Mouse (Mus musculus) right cerebral cortex, postnatal 10 days (tissue): ENCODE results near the gene Dxo.
"Not testable (repeated sequence)": the region's sequence is repeated elsewhere in the genome, so short reads cannot be mapped to it uniquely, and the experiment has no call there.

Source experiments
- DNase-seq, 2 experiments: peaks; one replicate each; pipeline ENCODE4 v3.0.0; 2021; ENCODE audit warnings: low spot score in 2 of 2

Dxo gene

DNA sequence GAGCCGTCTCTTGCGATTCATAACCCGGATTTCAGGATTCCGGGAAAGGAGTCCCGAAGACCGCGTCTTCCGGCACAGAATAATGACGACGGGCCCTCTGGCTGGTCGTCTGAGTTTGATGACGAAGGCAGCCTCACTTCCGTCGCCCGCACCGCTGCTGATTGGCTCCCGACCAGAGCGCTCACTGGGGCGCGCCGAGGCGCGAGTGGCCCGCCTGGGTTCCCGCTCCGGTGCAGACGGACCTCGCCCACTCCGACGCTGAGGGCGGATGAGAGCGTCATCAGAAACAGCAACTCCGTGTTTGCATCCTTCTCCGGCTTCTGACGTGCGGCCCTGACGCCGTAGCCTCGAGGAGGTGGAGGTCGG is at the start of gene Dxo, which contains the start of gene Stk19:
Gene Dxo, plus strand, starts transcription at position 164 of the 366 bp plus-strand sequence.
Gene Stk19, minus strand, starts transcription at position 90 of the 366 bp plus-strand sequence.
- peak; percentile 98 to 99 for DNase-seq

DNA sequence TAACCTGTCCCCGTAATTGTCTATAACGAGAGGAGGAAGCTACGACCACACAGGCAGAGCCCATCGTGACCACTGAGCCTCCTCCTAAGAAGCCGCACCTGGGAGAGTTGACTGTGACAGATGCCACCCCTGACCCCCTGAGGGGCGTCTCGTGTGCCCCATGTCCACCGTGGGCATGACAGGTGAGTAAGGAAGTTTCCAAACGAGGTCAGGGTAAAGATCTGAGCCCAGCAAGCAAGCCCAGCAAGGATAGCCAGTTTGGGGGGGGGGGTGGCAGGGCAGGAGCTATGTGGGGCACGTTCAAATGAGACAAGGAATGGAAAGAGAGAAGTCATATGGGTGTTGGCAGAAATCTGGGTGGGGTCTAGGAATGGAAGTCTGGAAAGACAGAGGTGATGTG is 41.8 kb upstream of the Dxo start:
- DNase-seq, result no peak

DNA sequence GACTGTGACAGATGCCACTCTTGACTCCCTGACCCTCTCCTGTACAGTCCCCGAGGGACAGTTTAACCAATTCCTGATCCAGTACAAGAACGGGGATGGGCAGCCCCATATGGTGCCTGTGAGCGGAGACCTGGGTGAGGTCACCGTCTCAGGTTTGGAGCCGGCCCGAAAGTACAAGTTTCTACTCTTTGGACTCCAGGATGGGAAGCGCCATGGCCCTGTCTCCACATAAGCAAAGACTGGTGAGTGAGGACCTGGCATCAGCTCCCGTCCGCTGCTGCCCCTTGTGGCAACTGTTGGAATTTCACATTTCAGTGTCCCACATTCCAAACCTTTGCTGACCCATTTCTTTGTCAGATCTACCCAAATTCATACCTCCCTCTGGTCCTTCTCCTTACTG is 41.2 kb upstream of the Dxo start:
- peak in 1 of 2 experiments; percentile 45 for DNase-seq

DNA sequence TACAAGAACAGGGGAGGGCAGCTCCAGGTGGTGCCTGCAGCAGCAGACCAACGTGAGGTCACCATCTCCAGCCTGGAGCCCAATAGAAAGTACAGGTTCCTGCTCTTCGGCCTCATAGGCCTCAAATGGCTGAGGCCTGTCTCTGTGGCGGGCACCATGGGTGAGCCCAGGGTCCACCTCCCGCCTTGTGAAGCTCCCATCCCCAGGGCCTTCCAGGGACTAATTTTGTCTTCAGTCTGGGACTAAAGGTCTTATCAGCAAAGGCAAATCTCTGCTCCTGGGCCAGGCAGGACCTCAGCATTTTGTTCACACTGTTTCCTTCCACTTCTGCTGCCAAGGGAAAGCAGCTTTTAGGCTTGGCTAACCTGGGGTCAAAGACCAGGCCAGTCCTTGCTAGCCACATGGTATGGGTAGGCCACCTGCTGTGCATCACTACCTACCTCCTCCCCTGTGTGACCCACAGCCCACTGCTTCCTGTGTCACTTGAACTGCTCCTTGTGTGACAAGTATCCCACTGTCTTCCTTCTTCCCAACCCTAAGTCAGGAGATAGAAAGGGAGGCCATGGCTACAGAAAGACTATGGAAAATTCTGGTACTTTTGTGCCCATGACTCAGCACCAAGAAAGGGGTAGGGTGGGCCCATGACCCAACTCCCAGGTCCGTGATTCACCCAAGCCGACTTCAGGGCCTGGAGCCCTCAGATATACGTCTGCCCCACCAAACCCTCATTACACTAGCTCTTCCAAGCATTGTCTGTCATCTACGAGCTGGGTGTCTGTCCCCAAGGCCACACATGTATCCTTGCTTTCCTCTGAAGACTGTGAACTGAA is 40.3 kb upstream of the Dxo start:
- DNase-seq, result no peak

DNA sequence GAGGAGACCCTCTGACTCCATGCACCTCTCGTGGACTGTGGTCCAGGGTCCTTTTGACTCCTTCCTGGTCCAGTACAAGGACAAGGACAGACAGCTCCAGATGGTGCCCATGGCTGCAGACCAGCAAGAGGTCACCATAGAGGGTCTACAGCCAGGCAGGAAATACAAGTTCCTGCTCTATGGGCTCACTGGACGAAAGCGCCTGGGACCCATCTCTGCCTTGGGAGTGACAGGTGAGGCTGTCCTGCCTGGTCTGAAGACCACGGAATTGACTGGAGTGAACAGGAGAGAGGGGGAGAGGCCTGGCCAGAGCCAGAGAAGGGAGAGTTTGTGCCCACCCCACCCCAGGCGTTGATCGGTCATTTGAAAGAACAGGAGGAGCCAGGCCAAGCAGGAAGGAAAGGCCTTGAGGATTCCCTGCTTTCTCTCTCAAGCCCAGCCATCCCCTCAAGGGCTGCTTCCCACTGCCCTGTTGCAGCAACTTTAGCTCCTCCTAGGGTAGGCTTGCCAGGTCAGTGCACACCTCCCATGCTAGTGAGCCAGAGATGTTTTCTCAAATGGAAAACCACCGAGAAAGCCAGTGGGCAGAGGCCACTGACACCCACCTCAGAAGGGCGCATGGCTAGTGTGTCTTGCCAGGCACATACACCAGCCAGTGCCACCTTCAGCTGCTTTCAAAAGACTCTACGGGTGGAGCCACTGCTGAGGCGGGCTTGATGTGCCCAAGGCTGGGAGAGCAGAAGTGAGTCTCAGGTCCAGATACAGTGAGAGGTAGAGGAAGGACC is 39.4 kb upstream of the Dxo start:
- DNase-seq, result not testable (repeated sequence)

DNA sequence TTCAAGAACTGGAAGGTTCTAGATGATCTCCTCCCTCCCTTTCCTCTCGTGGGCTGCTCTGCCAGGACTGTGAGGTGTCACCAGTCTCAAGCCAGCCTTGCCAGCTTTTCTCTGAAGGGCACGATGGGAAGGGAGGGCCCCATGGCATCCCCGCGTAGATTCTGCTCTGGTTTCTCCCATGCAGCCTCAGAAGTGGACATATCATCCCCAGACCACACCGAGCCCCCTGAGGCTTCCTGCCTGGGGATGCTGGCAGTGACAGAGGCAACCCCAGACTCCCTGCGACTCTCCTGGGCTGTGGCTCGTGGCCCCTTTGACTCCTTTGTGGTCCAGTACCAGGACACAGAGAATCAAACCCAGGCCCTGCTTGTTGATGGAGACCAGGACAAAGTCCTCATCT is 38.7 kb upstream of the Dxo start:
- DNase-seq, result not testable (repeated sequence)

DNA sequence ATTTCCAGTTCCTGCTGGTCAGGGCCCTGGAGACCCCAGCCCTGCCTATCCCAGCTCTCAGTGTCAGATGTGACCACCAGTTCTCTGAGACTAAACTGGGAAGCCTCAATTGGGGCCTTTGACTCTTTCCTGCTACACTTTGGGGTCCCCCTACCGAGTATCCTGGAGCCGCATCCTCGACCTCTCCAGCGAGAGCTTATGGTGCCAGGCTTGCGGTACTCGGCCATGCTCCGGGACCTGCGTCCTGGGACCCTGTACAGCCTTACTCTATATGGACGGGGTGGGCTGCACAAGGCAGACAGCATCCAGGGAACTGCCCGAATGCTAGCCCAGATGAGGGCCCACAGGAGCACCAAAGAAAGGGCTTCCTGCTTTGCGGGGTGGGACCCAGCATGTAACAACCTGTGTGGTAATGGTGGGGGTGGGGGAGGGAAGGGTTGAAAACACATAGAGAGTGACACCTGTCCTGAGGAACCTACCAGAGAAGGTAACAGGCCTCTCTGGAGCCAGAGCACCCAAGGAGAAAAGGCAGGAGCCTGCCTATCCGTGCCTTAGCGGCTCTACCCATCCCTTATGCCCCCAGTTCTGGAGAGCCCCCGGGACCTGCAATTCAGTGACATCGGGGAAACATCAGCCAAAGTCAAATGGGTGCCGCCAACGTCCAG is 37.8 kb upstream of the Dxo start:
- DNase-seq, result no peak

DNA sequence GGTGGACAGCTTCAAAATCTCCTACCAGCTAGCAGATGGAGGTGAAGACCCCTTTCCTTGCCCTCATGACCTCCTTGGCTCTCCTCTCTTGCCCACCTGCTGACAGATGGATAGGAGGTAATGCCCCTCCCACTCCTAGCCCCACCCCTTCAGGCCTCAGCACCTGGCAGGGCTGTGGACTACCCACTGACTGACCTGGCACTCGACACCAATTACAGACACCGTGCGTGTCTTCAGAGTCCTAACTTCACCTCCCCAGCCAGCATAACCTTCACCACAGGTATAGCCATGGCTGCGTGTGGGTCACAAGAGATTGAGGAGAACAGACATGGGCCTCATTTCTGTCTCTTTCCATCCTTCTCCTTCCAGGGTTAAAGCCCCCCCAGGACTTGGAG is 37.3 kb upstream of the Dxo start:
- DNase-seq, result no peak

DNA sequence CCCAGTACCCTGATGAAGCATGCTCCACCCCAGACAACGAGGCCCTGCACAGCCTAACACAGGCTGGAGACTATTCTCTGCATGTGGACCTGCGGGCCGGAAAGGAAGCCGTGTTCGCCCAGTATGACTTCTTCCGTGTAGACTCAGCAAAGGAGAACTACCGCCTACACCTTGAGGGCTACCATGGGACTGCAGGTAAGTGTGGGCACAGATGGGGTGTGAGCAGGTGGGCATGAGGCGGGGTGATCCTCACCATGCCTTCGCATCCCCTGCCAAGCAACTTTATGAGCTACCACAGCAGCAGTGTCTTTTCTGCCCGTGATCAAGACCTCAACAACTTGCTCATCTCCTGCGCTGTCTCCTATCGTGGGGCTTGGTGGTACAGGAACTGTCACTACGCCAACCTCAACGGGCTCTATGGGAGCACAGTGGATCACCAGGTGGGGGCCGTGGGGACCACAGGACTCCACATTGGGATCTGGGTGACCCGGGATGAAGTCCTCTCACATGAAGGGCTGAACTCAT is 36.0 kb upstream of the Dxo start:
- DNase-seq, result not testable (repeated sequence)

DNA sequence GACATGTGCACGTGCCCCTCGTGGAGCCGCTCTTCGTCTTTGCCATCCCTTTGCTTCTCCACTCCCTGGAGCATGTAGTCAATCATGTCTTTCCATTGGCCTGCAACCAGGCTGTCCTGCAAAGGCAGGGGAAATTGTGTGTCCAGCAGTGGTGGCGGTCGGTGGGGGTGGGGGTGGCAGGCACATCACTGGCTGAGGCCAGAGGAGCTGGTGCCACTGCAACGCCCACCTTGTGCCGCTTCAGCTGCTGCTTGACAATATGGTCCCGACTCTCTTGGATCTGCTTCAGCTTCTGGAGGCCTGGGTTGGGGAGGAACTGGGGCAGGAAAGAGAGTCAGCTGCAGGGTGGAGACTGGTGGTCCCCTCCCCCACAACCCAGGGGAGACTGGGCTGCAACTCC is 34.1 kb upstream of the Dxo start:
- DNase-seq, result not testable (repeated sequence)

DNA sequence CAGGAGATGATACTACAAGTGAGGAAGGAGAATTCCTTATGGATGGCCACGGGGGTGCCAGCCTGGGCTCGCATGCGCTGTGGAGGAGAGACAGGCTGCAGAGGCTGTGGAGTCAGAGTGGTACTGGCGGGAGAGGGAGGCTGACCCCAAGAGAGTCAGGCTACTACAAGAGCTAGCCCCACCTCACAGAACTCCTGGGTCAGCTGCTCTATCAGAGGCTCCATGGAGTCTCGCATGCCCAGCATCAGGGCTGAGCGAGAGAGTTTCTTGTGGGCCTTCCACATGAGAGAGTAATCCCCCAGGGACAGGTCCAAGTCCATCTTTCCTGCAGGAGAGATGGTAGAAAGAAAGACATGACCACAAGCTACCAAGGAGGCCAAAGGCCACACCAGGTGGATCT is 33.5 kb upstream of the Dxo start:
- DNase-seq, result not testable (repeated sequence)

DNA sequence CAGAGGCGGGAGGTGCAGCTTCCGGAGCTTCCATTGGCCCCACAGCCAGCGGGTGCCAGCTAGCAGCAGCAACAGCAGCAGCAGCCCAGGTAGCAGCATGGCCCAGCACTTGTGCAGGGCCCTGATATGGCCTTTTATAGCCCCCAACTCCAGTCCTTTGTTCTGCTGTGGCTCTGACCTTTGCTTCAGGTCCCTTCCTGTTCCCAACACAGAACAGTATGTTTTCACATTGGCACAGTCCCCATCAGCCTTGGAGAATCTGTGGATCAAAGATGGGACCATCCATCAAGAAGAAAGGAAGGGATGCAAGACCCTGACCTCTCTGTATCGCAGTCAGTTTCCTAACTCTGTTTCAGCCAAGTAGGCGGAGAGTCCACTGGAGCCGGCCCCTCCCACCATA is 32.5 kb upstream of the Dxo start, which contains the start of gene Cyp21a1:
Gene Cyp21a1, minus strand, starts transcription at position 261 of the 400 bp plus-strand sequence.
- not testable (repeated sequence) for DNase-seq

DNA sequence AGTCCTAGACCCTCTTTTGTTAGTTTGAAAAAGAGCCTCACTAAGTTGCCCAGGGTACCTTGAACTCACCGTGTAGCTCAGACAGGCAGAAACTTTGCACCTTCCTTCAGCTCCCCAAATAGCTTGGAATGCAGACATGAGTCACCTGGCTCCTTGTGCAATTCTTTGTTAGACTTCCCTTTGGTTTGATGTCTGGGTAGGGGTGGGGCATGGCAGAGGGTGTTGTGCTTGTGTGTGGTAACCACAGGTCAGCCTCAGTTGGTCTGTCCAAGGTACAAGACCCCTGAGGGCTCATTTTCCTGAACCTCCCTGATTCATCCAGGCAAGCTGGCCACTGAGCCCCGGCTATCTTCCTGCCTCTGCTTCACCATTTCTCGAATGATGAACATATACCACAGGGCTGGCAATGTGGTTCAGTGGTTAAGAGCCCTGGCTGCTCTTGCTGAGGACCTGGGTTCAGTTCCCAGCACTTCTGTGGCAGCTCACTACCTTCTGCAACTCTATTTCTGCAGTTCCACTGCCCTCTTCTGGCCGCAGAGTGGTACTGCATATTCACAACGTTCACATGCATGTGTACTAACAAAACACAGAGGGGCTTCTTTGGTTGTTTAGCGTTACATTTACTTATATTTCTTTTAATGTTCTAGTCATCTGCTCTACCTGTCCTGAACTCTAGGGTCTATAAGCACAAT is 31.8 kb upstream of the Dxo start:
- DNase-seq, result no peak

DNA sequence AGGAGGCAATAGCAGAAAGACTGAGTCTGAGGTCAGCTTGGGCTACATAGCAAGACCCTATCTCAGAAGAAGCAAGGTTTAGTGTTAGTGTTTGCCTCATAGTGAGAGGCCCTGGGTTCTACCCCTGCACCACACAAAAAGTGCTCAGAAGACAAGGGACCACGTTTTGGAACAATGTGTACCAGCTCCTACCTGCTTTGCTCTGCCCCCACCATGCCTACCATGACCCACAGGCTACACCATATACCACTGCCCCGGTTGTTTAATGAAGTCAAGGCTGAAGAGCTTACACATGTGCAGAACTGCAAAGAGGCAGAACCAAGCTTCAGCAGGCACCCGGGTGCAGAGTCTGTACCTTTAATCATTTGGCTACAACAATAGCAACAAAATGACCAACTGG is 29.6 kb upstream of the Dxo start:
- DNase-seq, result no peak

DNA sequence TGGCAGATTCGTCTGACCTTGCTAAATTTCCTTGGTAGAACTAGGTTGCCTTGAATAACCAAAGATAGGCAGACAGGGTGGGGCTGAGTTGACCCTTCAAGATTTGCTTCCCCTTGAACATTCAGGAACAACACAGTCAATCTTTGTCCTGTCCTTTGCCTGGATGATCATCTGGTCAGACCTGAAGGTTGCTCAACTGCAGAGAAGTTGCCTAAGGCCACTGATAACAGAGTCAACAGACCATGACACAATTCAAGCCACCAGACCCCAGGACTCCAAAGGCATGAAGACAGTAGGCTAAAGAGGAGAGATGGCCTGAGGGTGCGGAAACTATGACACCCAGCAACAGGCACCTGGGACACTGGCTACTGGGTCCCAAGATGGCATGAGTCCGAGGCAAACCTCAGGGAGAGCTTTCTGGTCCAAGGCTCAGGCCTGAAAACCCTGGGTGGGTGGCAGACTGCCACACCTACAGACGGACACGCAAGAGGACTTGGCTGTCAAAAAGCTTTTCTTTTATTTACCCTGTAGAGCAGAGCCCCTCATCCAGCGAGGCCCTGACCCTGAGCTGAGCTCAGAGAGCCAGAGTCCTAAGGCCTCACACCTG is 28.1 kb upstream of the Dxo start:
- no peak for DNase-seq

DNA sequence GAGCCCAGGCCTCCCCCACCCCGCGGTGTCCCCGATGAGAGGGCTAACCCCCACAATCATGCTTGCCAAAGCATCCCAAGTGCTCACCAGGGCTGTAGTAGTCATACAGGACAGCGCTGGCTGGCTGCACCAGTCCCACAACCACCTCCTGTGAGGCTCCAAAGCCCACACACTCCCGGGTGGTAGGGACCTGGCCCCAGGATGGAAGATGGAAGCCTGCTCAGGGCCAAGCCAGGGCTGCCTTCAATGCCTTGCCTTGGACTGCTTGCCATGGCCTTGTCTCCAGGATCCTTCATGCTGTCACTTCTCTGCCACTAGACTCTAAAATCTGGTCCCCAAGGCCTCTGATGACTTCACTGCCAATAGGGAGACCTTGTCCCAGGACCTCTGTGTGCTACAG is 26.4 kb upstream of the Dxo start:
- not testable (repeated sequence) for DNase-seq

DNA sequence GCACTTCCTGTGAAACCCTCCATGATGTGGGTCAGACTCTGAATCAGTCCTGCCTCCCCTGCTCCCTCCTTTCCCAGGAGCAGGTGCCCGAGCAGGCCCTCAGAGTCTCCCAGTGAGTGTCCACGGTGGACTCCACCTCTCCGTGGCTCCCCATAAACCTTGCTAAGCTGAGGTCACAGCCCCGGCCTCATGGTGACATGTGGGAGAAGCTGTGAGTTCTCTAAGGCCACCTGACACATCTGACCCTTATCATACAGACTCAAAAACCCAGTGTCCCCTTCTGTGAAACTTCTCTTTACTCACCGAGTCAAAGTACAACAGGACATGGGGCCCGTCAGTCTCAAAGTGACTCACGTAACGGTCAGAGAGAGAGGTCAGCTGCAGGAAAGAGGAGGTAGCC is 26.0 kb upstream of the Dxo start:
- DNase-seq, result not testable (repeated sequence)

DNA sequence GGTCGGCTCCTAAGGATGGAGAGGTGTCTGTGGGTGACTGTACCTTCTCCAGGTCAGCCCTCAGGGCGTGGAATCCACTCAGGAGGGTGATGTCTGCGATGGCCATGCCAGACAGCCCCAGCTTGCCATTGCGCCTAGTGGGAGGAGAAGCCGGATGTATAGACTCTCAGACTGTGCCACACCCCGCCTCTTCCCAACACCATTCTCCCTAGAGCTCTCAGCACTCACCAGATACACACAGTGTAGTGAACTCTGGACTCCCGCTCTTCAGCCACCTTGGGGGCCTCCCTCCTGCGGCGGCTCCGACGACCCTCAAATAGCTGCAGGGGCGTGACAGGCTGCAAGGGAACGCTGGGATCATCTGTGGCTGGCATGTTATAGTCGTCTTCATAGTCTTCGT is 25.5 kb upstream of the Dxo start:
- DNase-seq, result no peak

DNA sequence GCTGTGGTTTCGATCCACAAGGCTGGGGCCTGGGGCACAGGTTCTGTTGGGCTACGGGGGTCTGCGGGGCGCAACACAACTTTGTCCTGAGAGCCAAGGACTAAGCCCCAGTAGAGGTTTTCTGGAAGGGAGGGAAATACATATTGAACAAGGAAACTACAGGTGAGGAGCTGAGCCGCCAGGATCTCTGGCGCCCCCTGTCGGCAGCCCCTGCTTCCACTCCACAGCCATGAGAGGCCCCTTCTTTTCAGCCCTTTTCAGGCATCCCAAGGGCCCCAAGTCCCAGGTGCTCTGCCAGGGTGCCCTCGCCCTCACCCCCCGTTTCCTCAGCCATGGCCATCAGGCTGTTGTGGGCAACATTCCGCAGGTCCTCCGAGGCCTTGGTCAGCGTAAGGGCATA is 23.1 kb upstream of the Dxo start:
- DNase-seq, result not testable (repeated sequence)

DNA sequence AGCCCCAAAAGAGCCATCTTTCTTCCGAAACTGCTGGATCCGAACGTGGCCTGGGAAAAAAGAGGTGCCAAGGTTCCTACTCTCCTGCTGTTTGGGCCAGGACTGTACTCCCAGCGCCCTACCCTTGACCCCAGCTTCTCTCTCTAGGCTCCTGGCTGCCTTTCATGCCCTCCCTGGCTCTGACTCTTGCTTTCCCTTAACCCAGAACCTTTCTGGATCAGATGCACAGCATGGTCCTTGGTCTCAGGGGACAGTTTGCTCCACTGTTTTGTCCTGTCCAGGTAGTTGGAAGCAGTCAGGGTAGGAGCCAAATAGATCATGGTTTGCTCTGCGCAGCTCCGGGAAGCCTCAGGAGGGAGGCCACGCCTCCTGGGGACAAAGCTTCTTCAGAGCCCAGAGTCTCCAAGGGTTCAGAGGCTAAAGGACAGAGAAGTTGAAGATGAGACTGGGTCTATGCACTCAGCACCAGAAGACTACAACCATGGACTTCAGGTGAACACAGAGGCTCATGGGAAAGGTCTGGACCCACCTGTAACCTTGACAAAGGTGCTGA is 21.9 kb upstream of the Dxo start:
- no peak for DNase-seq

DNA sequence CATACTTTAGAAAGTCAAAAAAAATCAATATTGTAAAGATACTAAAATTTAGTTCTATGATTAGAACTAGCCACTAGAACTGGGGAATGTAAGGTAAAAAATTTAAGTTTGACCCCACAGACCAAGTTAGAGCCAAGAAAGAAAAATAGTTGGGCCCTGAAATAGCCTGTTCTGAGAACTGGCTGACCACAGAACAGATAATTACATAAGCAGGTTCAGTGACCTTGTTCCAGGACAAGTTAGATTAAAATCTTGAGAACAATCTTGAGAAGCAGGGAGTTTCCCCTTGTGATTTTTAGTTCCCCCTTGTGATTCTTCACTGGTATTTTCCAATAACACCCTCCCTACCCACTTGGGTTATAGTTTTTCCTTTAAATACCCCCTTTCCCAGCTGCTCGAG is 6.0 kb upstream of the Dxo start:
- DNase-seq, result not testable (repeated sequence)
